ENCODE assay signal across 7 mouse cellular contexts in genomic region chr5:107110880-107111520, GRCm38 (mm10).
DNase-seq lines count a peak whose midpoint lies in the region; ATAC-seq lines count a peak whose summit lies in the region.

No protein-coding gene starts in this region.

- DNase-seq in layer of hippocampus, adult 18-20 months (ENCODE audit: low spot score in 2 of 2), result peak; percentile 35 to 68
- DNase-seq in layer of hippocampus, postnatal 25 days (ENCODE audit: extremely low spot score in 1 of 2, low spot score in 1 of 2), result no peak
- DNase-seq in embryo, embryonic 11.5 days (ENCODE audit: low read depth, low spot score), result peak; percentile 42
- DNase-seq in urinary bladder, postnatal 14 days (ENCODE audit: low spot score), result no peak

- peaks cover 29% of the 10 kb centered on the region for H3K4me1 ChIP-seq in hindbrain, embryonic 12.5 days
- H3K4me1 ChIP-seq in liver, embryonic 15.5 days (replicated peaks), result peaks cover 27% of the 10 kb centered on the region
- peaks cover 19% of the 10 kb centered on the region for H3K4me1 ChIP-seq in stomach, embryonic 16.5 days (ENCODE audit: control insufficient read depth, insufficient read depth, low read length)

- H3K9me3 ChIP-seq in hindbrain, embryonic 12.5 days (replicated peaks), result no peaks in the 10 kb centered on the region
- no peaks in the 10 kb centered on the region for H3K9me3 ChIP-seq in liver, embryonic 15.5 days (replicated peaks)
- H3K9me3 ChIP-seq in stomach, embryonic 16.5 days (replicated peaks; ENCODE audit: control insufficient read depth, low read length), result no peaks in the 10 kb centered on the region

- no peaks in the 10 kb centered on the region for H3K36me3 ChIP-seq in hindbrain, embryonic 12.5 days
- no peaks in the 10 kb centered on the region for H3K36me3 ChIP-seq in liver, embryonic 15.5 days (replicated peaks)
- no peaks in the 10 kb centered on the region; the same call in 1 of the 2 replicates for H3K36me3 ChIP-seq in stomach, embryonic 16.5 days (ENCODE audit: control insufficient read depth, insufficient read depth, low read length)

- WGBS in hindbrain, embryonic 12.5 days, result 24% methylated on average over 7 of the region's 7 CpGs
- 38% methylated on average over 7 of the region's 7 CpGs for WGBS in liver, embryonic 15.5 days (ENCODE audit: insufficient replicate concordance)
- 21% methylated on average over 7 of the region's 7 CpGs for WGBS in stomach, embryonic 16.5 days

- no peak overlapping the region for H3K4me2 ChIP-seq in hindbrain, embryonic 12.5 days (replicated peaks)
- no peak overlapping the region for H3K4me2 ChIP-seq in liver, embryonic 15.5 days
- H3K4me2 ChIP-seq in stomach, embryonic 16.5 days (ENCODE audit: low read depth, low read length), result peak overlapping the region; percentile 31

- ATAC-seq in hindbrain, embryonic 12.5 days (ENCODE audit: low FRiP score), result peak; percentile 23; the same call in 1 of the 2 replicates
- ATAC-seq in liver, embryonic 15.5 days (ENCODE audit: insufficient read depth), result peak; percentile 40; the same call in 1 of the 2 replicates
- ATAC-seq in stomach, embryonic 16.5 days (ENCODE audit: insufficient read depth, low FRiP score), result peak; percentile 66

- peak overlapping the region; percentile 74 for H3K27ac ChIP-seq in hindbrain, embryonic 12.5 days
- peak overlapping the region; percentile 10; the same call in 1 of the 2 replicates for H3K27ac ChIP-seq in liver, embryonic 15.5 days (replicated peaks)
- peak overlapping the region; percentile 84 for H3K27ac ChIP-seq in stomach, embryonic 16.5 days (ENCODE audit: low read length)

- 0 out of 2 replicates have a peak overlapping the region, but pooled peaks have one; percentile 49 for H3K9ac ChIP-seq in hindbrain, embryonic 12.5 days
- no peak overlapping the region for H3K9ac ChIP-seq in liver, embryonic 15.5 days
- H3K9ac ChIP-seq in stomach, embryonic 16.5 days (ENCODE audit: low read length), result peak overlapping the region; percentile 6; the same call in 1 of the 2 replicates

- no peak overlapping the region for H3K4me3 ChIP-seq in hindbrain, embryonic 12.5 days
- no peak overlapping the region for H3K4me3 ChIP-seq in liver, embryonic 15.5 days (replicated peaks)
- H3K4me3 ChIP-seq in stomach, embryonic 16.5 days (replicated peaks; ENCODE audit: low read length), result no peak overlapping the region

- no peaks in the 10 kb centered on the region; the same call in 1 of the 2 replicates for H3K27me3 ChIP-seq in hindbrain, embryonic 12.5 days
- no peaks in the 10 kb centered on the region for H3K27me3 ChIP-seq in liver, embryonic 15.5 days
- H3K27me3 ChIP-seq in stomach, embryonic 16.5 days (ENCODE audit: control insufficient read depth, insufficient read depth, low read length), result no peaks in the 10 kb centered on the region

Comparison
In these comparisons a context has a peak if more than half of its experiments do, and no peak if none do; other contexts are left out.
1. DNase-seq: peak in layer of hippocampus, adult 18-20 months (2 of 2) and embryo, embryonic 11.5 days (single experiment); none in layer of hippocampus, postnatal 25 days (0 of 2) and urinary bladder, postnatal 14 days (single experiment).
2. H3K27ac ChIP-seq: peak in every context shown above with its lines; median percentile 84 in stomach, embryonic 16.5 days; 74 in hindbrain, embryonic 12.5 days; 10 in liver, embryonic 15.5 days.
3. Peak in every context shown above with its lines, with median percentiles within 50 percentile points of each other: ATAC-seq.